Mouse (Mus musculus) liver, embryonic 14.5 days (tissue): ENCODE data around the gene Slc25a12.

Source experiments
- CTCF ChIP-seq: IDR thresholded peaks from 2 replicates; pipeline ENCODE4 v1.5.1; 2016; ENCODE audit warnings: antibody characterized with exemption, low read depth, control low read depth
- EP300 ChIP-seq: IDR thresholded peaks from 2 replicates; pipeline ENCODE4 v1.6.1; 2016; ENCODE audit warnings: antibody characterized with exemption, low read depth

DNA sequence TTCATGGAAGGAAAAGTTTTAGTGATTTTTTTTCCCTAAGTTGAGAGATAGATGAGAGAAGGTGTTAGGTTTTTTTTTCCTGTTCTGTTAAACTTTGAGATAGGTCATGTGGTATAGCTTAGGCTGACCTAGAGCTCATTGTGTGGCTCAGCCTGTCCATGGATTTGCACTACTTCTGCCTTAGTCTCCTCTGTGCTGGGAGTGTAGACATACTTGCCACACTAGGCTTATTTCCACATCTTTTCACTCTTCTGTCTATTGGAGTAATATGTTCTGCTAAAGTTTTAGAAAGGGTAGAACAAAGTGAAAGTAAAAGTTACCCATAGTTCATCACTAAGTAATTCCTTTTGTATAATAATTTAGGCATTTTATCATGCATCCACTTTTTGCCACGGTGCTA is 38.1 kb upstream of the Slc25a12 start:
- TF ChIP-seq CTCF (no peak), EP300 (no peak)
